8 mouse cellular contexts compared by ENCODE assay signal in the genomic region with DNA sequence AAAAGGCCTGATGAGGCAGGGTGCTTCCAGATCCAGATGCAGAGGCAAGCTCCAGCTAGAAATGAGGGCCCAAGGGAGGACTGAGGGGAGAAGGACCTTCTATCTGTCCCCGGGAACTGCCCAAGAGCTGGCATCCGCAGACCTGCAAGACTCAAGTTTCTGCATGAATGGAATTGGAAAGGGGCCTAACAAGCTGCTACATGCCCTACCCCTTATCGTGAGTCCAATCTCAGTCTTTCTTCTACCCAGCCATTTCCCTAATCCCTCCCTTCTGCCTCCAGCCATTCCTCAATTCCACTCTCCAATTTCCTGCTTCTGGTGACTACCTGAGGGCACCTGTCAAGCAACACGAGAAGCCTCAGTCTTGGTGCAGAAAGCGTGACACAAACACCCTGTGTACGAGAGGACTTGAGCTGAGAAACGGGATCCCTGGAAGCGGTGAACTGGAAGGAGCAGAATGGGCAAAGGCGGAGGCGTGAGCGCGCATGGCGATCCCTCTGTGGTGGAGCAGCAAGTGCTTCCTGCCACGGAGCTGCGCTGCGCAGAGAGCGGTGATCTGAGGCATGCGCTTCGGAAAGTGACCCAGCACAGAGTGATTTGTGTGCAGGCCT. TPM values are rescaled to one million over a fixed set of nuclear protein-coding genes. Genes with fewer than 3 reads are reported as not detected.
DNase-seq lines count a peak whose midpoint lies in the region; ATAC-seq lines count a peak whose summit lies in the region.

No protein-coding gene starts in this region.

- H3K9me3 ChIP-seq in heart, embryonic 14.5 days (ENCODE audit: control insufficient read depth, low read length) = no peaks in the 10 kb centered on the region

- H3K4me2 ChIP-seq in heart, embryonic 14.5 days (ENCODE audit: low read length) = peak overlapping the region; percentile 55

- no peak for ATAC-seq in heart, embryonic 14.5 days (ENCODE audit: insufficient number of reproducible peaks, insufficient read depth, low FRiP score, low read depth)

- peak overlapping the region; percentile 34; the same call in 1 of the 2 replicates for H3K9ac ChIP-seq in heart, embryonic 14.5 days (ENCODE audit: low read length)

- WGBS in heart, embryonic 14.5 days = 26% methylated on average over 19 of the region's 19 CpGs

- peak overlapping the region; percentile 2 to 11; a peak in 3 of 4 replicates for H3K4me3 ChIP-seq in heart, embryonic 14.5 days (ENCODE audit: control insufficient read depth in 1 of 2, insufficient read depth in 1 of 2, low read depth in 1 of 2, low read length in 2 of 2)

- H3K27me3 ChIP-seq in heart, embryonic 14.5 days (ENCODE audit: control insufficient read depth, insufficient read depth, low read length) = 0 out of 2 replicates have a peak, but pooled peaks cover 3% of the 10 kb centered on the region

- peaks cover 3 to 5% of the 10 kb centered on the region in 2 experiments; a peak in 3 of 4 replicates for H3K4me1 ChIP-seq in heart, embryonic 14.5 days (ENCODE audit: control insufficient read depth in 2 of 2, insufficient read depth in 2 of 2, low read length in 2 of 2)

- no peak for DNase-seq in heart, adult 11 months
- DNase-seq in brain, adult 2 months (ENCODE audit: low read depth, low spot score) = peak; percentile 64
- peak; percentile 47 for DNase-seq in forelimb bud, embryonic 11.5 days (ENCODE audit: low read depth, low spot score)
- DNase-seq in mesoderm, embryonic 11.5 days (ENCODE audit: low read depth, low spot score) = peak; percentile 34
- DNase-seq in urinary bladder, postnatal 25 days (ENCODE audit: low spot score) = no peak
- DNase-seq in gastrocnemius, adult 8-10 months (ENCODE audit: low spot score in 2 of 2) = no peak
- DNase-seq in adrenal gland, adult 8-10 months = no peak

- no peak overlapping the region for H3K27ac ChIP-seq in heart, embryonic 14.5 days (replicated peaks in 1 of 2; ENCODE audit: control insufficient read depth in 1 of 2, insufficient read depth in 1 of 2, low read depth in 2 of 2, low read length in 2 of 2)

- no peaks in the 10 kb centered on the region for H3K36me3 ChIP-seq in heart, embryonic 14.5 days (ENCODE audit: control insufficient read depth, insufficient read depth, low read length)

RNA-seq across cellular contexts. Expression of gene Thap12, which starts 26.9 kb away (rescaled TPM):
- 44.9 and 48.6 TPM in 2 replicates for polyA plus RNA-seq in heart, embryonic 14.5 days (2014; fragmentation: Nextera tagmentation; extraction: Ambion mirVana)
- total RNA-seq in gastrocnemius, adult 8-10 months (2022) = 100 to 1,000 TPM; 125 to 158 (median 133) TPM
- 10 to 100 TPM; 62.2 to 74.9 (median 66.0) TPM for total RNA-seq in adrenal gland, adult 8-10 months (2022)

Comparison
In these comparisons a context has a peak if more than half of its experiments do, and no peak if none do; other contexts are left out.
1. DNase-seq: peak in brain, adult 2 months (single experiment), forelimb bud, embryonic 11.5 days (single experiment) and mesoderm, embryonic 11.5 days (single experiment); none in heart, adult 11 months (single experiment), urinary bladder, postnatal 25 days (single experiment), gastrocnemius, adult 8-10 months (0 of 2) and adrenal gland, adult 8-10 months (single experiment).